Mouse (Mus musculus): Measurements from ENCODE around the gene Smarcd3. TPM values are rescaled to one million over a fixed set of nuclear protein-coding genes. Genes with fewer than 3 reads are reported as not detected.
"Not testable (repeated sequence)": the region's sequence is repeated elsewhere in the genome, so short reads cannot be mapped to it uniquely, and the experiment has no call there.

Gene Smarcd3
- polyA plus RNA-seq, 1 experiment from 2014 or later: 41.1 TPM

- no peaks in the 10 kb centered on the region for H3K9me3 ChIP-seq (ENCODE audit: control insufficient read depth, low read length)
- peak overlapping the region; percentile 66 for H3K4me2 ChIP-seq (replicated peaks; ENCODE audit: low read depth, low read length)
- peaks cover 45% of the 10 kb centered on the region for H3K36me3 ChIP-seq (ENCODE audit: control insufficient read depth, insufficient read depth, low read length)
- no peak overlapping the region for H3K27ac ChIP-seq (ENCODE audit: low read depth, low read length)
- ATAC-seq (ENCODE audit: low FRiP score, low TSS enrichment): no peak
- WGBS: 88% methylated on average over 1 of the region's 1 CpGs
- no peak overlapping the region for H3K9ac ChIP-seq (ENCODE audit: low read depth, low read length)
- H3K4me1 ChIP-seq (ENCODE audit: control insufficient read depth, insufficient read depth, low read length): peaks cover 12% of the 10 kb centered on the region; the same call in 1 of the 2 replicates
- no peaks in the 10 kb centered on the region for H3K27me3 ChIP-seq (ENCODE audit: control insufficient read depth, insufficient read depth, low read length)
- peak overlapping the region; percentile 73; the same call in 1 of the 2 replicates for H3K4me3 ChIP-seq (ENCODE audit: low read length)
Measured at GRCm38 (mm10) chr5:24575948-24576347, 48.3 kb downstream of the Smarcd3 start.

GRCm38 (mm10) chr5:24556709-24557108 is 67.5 kb downstream of the Smarcd3 start, which contains the start of gene 4931409K22Rik:
4931409K22Rik (minus strand) TSS chr5:24556809.
- no peaks in the 10 kb centered on the region for H3K36me3 ChIP-seq (ENCODE audit: control insufficient read depth, insufficient read depth, low read length)
- H3K27ac ChIP-seq (ENCODE audit: low read depth, low read length): no peak within 1 kb of the TSS
- no peak within 1 kb of the TSS for H3K4me2 ChIP-seq (replicated peaks; ENCODE audit: low read depth, low read length)
- WGBS: 71% methylated on average over 2 of the region's 2 CpGs
- no peak within 1 kb of the TSS for H3K9ac ChIP-seq (ENCODE audit: low read depth, low read length)
- ATAC-seq (ENCODE audit: low FRiP score, low TSS enrichment): no peak
- no peaks in the 10 kb centered on the region; the same call in 1 of the 2 replicates for H3K27me3 ChIP-seq (ENCODE audit: control insufficient read depth, insufficient read depth, low read length)
- H3K9me3 ChIP-seq (ENCODE audit: control insufficient read depth, low read length): no peaks in the 10 kb centered on the region
- H3K4me1 ChIP-seq (ENCODE audit: control insufficient read depth, insufficient read depth, low read length): peaks cover 2% of the 10 kb centered on the region; the same call in 1 of the 2 replicates
- H3K4me3 ChIP-seq (ENCODE audit: low read length): no peak within 1 kb of the TSS

- not testable (repeated sequence) for H3K9me3 ChIP-seq (ENCODE audit: control insufficient read depth, low read length); H3K36me3 ChIP-seq (ENCODE audit: control insufficient read depth, insufficient read depth, low read length); ATAC-seq (ENCODE audit: low FRiP score, low TSS enrichment); H3K4me3 ChIP-seq (ENCODE audit: low read length); H3K27ac ChIP-seq (ENCODE audit: low read depth, low read length); H3K27me3 ChIP-seq (ENCODE audit: control insufficient read depth, insufficient read depth, low read length); H3K4me2 ChIP-seq (replicated peaks; ENCODE audit: low read depth, low read length); H3K9ac ChIP-seq (ENCODE audit: low read depth, low read length)
- 92% methylated on average over 7 of the region's 7 CpGs for WGBS
- peaks cover 14% of the 10 kb centered on the region for H3K4me1 ChIP-seq (ENCODE audit: control insufficient read depth, insufficient read depth, low read length)
Measured at GRCm38 (mm10) chr5:24555335-24555734, 68.9 kb downstream of the Smarcd3 start.

- no peak overlapping the region for H3K9ac ChIP-seq (ENCODE audit: low read depth, low read length)
- H3K4me3 ChIP-seq (ENCODE audit: low read length): no peak overlapping the region
- H3K27me3 ChIP-seq (ENCODE audit: control insufficient read depth, insufficient read depth, low read length): no peaks in the 10 kb centered on the region; the same call in 1 of the 2 replicates
- H3K4me1 ChIP-seq (ENCODE audit: control insufficient read depth, insufficient read depth, low read length): peaks cover 14% of the 10 kb centered on the region
- no peaks in the 10 kb centered on the region for H3K36me3 ChIP-seq (ENCODE audit: control insufficient read depth, insufficient read depth, low read length)
- H3K9me3 ChIP-seq (ENCODE audit: control insufficient read depth, low read length): no peaks in the 10 kb centered on the region
- ATAC-seq (ENCODE audit: low FRiP score, low TSS enrichment): no peak
- no peak overlapping the region for H3K27ac ChIP-seq (ENCODE audit: low read depth, low read length)
- H3K4me2 ChIP-seq (replicated peaks; ENCODE audit: low read depth, low read length): no peak overlapping the region
- WGBS: 73% methylated on average over 5 of the region's 5 CpGs
Measured at GRCm38 (mm10) chr5:24553621-24554244, 70.5 kb downstream of the Smarcd3 start.

- peak; percentile 62 for ATAC-seq (ENCODE audit: low FRiP score, low TSS enrichment)
- H3K4me1 ChIP-seq (ENCODE audit: control insufficient read depth, insufficient read depth, low read length): peaks cover 14% of the 10 kb centered on the region
- WGBS: 22% methylated on average over 2 of the region's 2 CpGs
- peak overlapping the region; percentile 42 for H3K4me2 ChIP-seq (replicated peaks; ENCODE audit: low read depth, low read length)
- no peaks in the 10 kb centered on the region for H3K36me3 ChIP-seq (ENCODE audit: control insufficient read depth, insufficient read depth, low read length)
- H3K27ac ChIP-seq (ENCODE audit: low read depth, low read length): no peak overlapping the region; the same call in 1 of the 2 replicates
- H3K27me3 ChIP-seq (ENCODE audit: control insufficient read depth, insufficient read depth, low read length): no peaks in the 10 kb centered on the region; the same call in 1 of the 2 replicates
- H3K9me3 ChIP-seq (ENCODE audit: control insufficient read depth, low read length): no peaks in the 10 kb centered on the region
- peak overlapping the region; percentile 10; the same call in 1 of the 2 replicates for H3K4me3 ChIP-seq (ENCODE audit: low read length)
- H3K9ac ChIP-seq (ENCODE audit: low read depth, low read length): no peak overlapping the region; the same call in 1 of the 2 replicates
Measured at GRCm38 (mm10) chr5:24551317-24551688, 72.9 kb downstream of the Smarcd3 start.

GRCm38 (mm10) chr5:24550598-24551316 is 73.5 kb downstream of the Smarcd3 start:
- Histone ChIP-seq H3K27me3 (ENCODE audit: control insufficient read depth, insufficient read depth, low read length) (no peaks in the 10 kb centered on the region; the same call in 1 of the 2 replicates), H3K4me2 (replicated peaks; ENCODE audit: low read depth, low read length) (peak overlapping the region; percentile 42), H3K4me3 (ENCODE audit: low read length) (peak overlapping the region; percentile 10; the same call in 1 of the 2 replicates), H3K4me1 (ENCODE audit: control insufficient read depth, insufficient read depth, low read length) (peaks cover 14% of the 10 kb centered on the region), H3K9ac (ENCODE audit: low read depth, low read length) (no peak overlapping the region; the same call in 1 of the 2 replicates), H3K27ac (ENCODE audit: low read depth, low read length) (no peak overlapping the region; the same call in 1 of the 2 replicates), H3K9me3 (ENCODE audit: control insufficient read depth, low read length) (no peaks in the 10 kb centered on the region), H3K36me3 (ENCODE audit: control insufficient read depth, insufficient read depth, low read length) (no peaks in the 10 kb centered on the region)
- peak; percentile 74 for ATAC-seq (ENCODE audit: low FRiP score, low TSS enrichment)
- WGBS: 18% methylated on average over 24 of the region's 26 CpGs

- peaks cover 11% of the 10 kb centered on the region for H3K4me1 ChIP-seq (ENCODE audit: control insufficient read depth, insufficient read depth, low read length)
- no peak overlapping the region for H3K9ac ChIP-seq (ENCODE audit: low read depth, low read length)
- H3K27me3 ChIP-seq (ENCODE audit: control insufficient read depth, insufficient read depth, low read length): no peaks in the 10 kb centered on the region
- 79% methylated on average over 7 of the region's 7 CpGs for WGBS
- no peak overlapping the region for H3K27ac ChIP-seq (ENCODE audit: low read depth, low read length)
- no peaks in the 10 kb centered on the region for H3K36me3 ChIP-seq (ENCODE audit: control insufficient read depth, insufficient read depth, low read length)
- H3K4me2 ChIP-seq (replicated peaks; ENCODE audit: low read depth, low read length): no peak overlapping the region
- no peaks in the 10 kb centered on the region for H3K9me3 ChIP-seq (ENCODE audit: control insufficient read depth, low read length)
- ATAC-seq (ENCODE audit: low FRiP score, low TSS enrichment): no peak
- H3K4me3 ChIP-seq (ENCODE audit: low read length): no peak overlapping the region
Measured at GRCm38 (mm10) chr5:24542643-24543042, 81.6 kb downstream of the Smarcd3 start.

- peaks cover 11% of the 10 kb centered on the region for H3K4me1 ChIP-seq (ENCODE audit: control insufficient read depth, insufficient read depth, low read length)
- H3K9me3 ChIP-seq (ENCODE audit: control insufficient read depth, low read length): no peaks in the 10 kb centered on the region
- H3K36me3 ChIP-seq (ENCODE audit: control insufficient read depth, insufficient read depth, low read length): no peaks in the 10 kb centered on the region
- peak overlapping the region; percentile 38 for H3K4me2 ChIP-seq (replicated peaks; ENCODE audit: low read depth, low read length)
- no peak overlapping the region for H3K27ac ChIP-seq (ENCODE audit: low read depth, low read length)
- H3K9ac ChIP-seq (ENCODE audit: low read depth, low read length): no peak overlapping the region
- no peak; the same call in 1 of the 2 replicates for ATAC-seq (ENCODE audit: low FRiP score, low TSS enrichment)
- WGBS: 9% methylated on average over 6 of the region's 6 CpGs
- no peaks in the 10 kb centered on the region for H3K27me3 ChIP-seq (ENCODE audit: control insufficient read depth, insufficient read depth, low read length)
- peak overlapping the region; percentile 23; the same call in 1 of the 2 replicates for H3K4me3 ChIP-seq (ENCODE audit: low read length)
Measured at GRCm38 (mm10) chr5:24541144-24541569, 83.1 kb downstream of the Smarcd3 start.

All from kidney, embryonic 14.5 days (tissue).